Mouse (Mus musculus): ENCODE measurements around the gene Grap2. TPM values are rescaled to one million over a fixed set of nuclear protein-coding genes. Genes with fewer than 3 reads are reported as not detected.

Grap2 gene
- polyA plus RNA-seq, 1 experiment from 2014 or later = 3.0 TPM

Other genes starting within 250 kb of the Grap2 start
- gene Enthd1, start 7.4 kb upstream of the Grap2 start, polyA plus RNA-seq (2014; fragmentation: Nextera tagmentation; extraction: Ambion mirVana) = not detected in 2 replicates
- gene Fam83f, start 99.3 kb downstream of the Grap2 start, polyA plus RNA-seq (2014; fragmentation: Nextera tagmentation; extraction: Ambion mirVana) = 0.11 TPM in 2 replicates
- gene Tnrc6b, start 138.7 kb downstream of the Grap2 start, polyA plus RNA-seq (2014; fragmentation: Nextera tagmentation; extraction: Ambion mirVana) = 20.1 and 24.9 TPM in 2 replicates

All from hindbrain, embryonic 11.5 days (tissue).